Mouse (Mus musculus) CD4-positive, CD25-positive, alpha-beta regulatory T cell, adult 4 months (primary cell): Measurements from ENCODE around the gene Cul1. TPM values are rescaled to one million over a fixed set of nuclear protein-coding genes. Genes with fewer than 3 reads are reported as not detected.

Experiments used
- ATAC-seq: one replicate; pipeline ENCODE4 v1.8.0; 2017
- polyA plus RNA-seq, 2 experiments: library from polyadenylated mRNA; unstranded; fragments of 100-300 nt; shearing (Covaris generic); gene quantifications; one replicate each; pipeline ENCODE4 v1.2.1; 2017

Gene Cul1
- polyA plus RNA-seq, 2 experiments from 2014 or later = 52.0 to 74.3 TPM

- ATAC-seq = no peak
Measured at GRCm38 (mm10) chr6:47482027-47482426, 28.8 kb downstream of the Cul1 start.

DNA sequence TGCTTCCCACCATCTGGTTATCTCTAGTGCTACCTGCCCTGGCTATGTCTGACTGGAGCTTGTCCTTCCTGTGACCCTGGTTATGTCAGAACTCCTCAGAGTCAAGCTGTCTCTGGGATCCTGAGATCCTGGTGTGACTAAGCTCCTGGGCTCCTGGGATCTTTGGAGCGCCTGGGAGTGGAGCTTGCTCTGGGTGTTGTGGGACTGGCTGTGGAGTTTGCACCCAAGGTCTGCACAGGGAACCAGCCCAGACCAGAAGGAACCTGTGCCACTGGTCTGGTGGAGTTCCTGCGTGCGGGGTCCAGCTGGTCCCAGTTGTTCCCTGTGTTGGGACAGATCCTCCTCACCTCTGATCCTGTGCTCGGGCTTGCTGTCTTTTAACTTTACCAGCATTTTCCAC is 41.4 kb downstream of the Cul1 start:
- ATAC-seq = no peak

GRCm38 (mm10) chr6:47520030-47520429 is 66.8 kb downstream of the Cul1 start:
- ATAC-seq = no peak

DNA sequence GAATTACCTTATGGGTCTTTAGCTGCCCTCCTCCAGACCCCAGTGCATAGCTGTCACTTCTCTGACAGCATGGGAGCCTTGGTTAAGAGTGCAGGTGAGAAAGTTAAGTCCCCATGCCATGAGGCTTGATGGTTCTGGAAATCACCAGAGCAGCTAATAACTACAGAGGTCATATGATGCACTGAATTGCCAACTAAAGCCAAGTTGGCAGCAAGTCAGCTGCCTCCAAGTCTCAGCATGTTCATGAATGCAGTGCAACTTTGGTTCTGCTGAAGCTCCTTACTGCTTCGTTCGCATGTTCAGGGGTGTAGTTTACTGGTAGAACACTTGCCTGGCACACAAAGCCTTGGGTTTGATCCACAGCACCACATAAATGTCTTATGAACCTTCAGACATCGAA is 69.2 kb downstream of the Cul1 start:
- no peak for ATAC-seq

DNA sequence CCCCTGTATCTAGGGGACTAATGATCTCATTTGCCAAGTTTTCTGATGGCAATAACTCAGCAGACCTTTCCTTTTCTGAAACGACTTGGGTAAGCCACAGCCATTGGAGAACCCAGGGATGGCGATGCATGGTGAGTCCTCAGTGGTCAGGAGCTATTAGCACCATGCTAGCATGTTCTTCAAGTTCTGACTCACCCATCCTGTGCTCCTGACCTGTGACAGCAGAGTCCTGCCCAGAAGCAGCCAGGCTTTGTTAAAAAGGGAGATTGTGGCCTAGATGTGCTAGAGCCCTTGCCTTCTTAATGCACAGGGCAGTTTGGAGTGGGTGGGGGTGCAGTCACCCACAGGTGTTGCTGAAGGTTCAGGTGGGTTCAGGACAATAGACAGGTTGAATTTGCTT is 71.8 kb downstream of the Cul1 start:
- ATAC-seq = no peak

- no peak for ATAC-seq
Measured at GRCm38 (mm10) chr6:47526446-47526845, 73.2 kb downstream of the Cul1 start.

DNA sequence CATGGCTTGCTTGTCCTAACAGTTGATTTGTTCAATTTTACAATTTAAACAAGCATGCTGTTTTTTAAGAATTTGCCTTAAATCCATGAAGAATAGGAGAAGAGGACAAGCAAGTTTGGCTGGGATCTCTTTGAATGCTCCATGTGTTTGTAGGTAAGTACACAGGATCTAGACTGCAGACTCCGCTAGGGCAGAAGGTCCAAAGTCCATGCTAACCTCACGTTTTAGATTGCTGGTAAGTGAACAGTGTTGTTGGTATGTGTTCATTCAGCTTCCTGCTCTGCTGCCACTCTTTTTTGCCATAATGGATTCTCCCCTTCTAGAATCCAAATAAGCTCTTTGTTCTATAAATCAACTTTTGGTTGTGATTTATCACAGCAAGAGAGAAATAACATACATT is 73.9 kb downstream of the Cul1 start:
- no peak for ATAC-seq

DNA sequence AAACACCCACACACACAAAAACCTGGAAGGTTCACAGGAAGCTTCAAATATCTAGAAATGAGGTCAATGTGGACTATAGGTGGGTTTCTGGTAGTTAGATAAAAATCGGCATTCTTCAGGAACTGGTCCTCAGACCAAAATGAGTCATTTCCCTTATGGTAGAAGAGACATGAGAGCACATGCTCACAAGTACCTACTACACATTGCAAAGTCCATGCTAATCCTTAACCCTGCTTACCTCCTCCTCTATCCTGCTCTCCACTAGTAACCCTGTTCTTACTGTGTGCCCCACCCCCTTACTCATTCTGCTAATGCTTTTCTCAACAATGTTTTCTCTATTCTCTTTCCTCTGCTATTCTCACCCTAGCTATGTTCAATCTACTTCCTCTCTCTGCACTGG is 74.5 kb downstream of the Cul1 start:
- ATAC-seq = no peak

DNA sequence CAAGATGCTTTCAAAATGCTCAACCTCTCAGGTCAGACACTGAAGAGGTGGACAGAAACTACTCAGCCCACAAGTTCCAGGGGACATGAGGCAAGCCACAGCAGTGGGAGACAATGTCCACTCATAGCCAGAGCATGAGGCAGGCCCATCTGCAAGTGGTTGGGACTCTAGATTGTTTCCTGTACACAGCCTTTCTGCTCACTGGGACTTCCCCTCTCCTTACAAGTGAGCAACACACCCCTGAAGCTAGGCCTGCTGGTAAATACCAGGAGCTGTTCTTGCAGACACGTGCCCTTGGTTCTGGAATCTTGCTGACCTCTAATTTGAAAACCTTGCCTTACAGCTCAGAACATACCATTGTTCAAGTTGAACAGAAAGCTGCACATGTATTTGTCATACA is 79.3 kb downstream of the Cul1 start:
- peak; percentile 89 for ATAC-seq

DNA sequence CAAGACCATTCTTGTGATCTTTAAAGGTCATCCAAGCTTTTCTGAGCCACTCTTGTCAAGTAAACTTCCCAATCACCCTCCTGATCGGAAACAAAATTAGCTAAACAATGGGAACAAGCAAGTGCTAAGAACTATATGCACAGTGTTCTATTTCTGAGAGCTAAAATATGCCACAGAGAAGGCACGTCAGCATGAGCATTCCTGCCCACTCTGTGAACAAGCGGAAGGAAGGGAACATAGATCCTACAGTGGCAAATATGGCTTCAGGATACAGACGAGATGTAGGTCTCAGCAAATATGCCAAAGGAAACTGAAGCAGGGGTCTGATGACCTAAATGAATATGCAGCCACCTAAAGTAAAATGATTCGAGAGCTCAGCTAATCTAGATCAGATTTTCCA is 82.1 kb downstream of the Cul1 start:
- no peak for ATAC-seq

- ATAC-seq = no peak
Measured at GRCm38 (mm10) chr6:47552280-47552679, 99.1 kb downstream of the Cul1 start.

DNA sequence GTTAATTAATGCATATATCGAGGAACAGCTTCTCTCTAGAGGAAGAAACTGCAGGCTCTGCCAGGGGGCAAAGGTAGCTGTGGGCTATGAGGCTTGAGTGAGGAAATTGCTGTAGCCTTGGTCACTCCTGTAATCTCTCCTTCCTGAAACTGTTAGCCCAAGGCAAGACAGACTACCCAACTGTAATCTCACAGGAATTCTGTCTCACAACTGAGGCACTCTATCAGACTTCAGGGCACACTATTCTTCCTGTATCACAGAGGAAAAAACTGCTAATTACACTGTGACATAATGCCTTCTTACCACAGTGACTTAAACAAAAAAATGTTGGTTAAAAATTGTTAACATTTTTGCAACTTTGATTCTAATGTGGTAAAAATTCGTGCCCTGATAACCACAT is 106.1 kb downstream of the Cul1 start:
- ATAC-seq = no peak

GRCm38 (mm10) chr6:47560407-47560806 is 107.2 kb downstream of the Cul1 start:
- ATAC-seq = no peak

DNA sequence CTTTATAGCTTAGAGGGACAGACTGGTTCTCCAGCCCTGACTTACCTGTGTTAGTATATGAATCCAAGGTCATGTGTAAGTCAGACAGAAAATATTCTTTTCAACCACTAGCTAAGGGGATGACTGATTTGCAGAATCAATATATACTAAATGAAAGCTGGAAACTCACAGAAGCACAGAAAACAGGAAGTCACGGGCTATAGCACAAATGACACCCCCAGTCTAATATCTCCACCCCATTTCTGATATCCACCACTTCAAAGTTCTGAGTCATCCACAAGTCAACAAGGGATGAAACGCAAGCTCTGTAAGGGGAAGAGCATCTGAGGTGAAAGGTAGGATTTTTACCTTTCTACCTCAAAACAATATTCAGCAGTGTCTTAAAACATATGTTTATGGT is 107.6 kb downstream of the Cul1 start:
- ATAC-seq = peak; percentile 82

DNA sequence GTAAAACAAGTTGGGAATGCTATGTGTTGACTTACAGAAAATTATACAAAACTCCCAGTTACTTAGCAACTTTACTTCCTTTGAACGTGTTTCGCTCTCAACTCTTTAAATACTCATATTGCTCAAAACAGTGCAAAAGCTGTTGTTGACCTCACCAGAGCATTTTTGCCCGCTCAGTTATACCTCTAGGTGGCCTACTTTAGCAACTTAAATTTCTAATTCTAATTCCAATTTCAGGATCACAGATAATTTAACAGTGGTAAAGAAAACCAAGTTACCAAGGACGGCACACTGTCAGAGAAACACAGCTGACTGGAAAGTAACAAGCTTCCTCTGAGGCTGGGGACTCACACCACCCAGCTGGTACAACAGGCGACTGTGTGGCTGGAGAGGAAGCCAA is 108.2 kb downstream of the Cul1 start:
- peak; percentile 42 for ATAC-seq

- no peak for ATAC-seq
Measured at GRCm38 (mm10) chr6:47565326-47566035, 112.3 kb downstream of the Cul1 start.

GRCm38 (mm10) chr6:47572887-47573286 is 119.7 kb downstream of the Cul1 start:
- no peak for ATAC-seq

Other genes starting within 250 kb of the Cul1 start
- gene Ezh2, start 141.9 kb downstream of the Cul1 start, polyA plus RNA-seq = 10 to 100 TPM; 36.2 to 43.3 TPM